Mouse (Mus musculus): ENCODE measurements around the gene Ntrk3.

DNA sequence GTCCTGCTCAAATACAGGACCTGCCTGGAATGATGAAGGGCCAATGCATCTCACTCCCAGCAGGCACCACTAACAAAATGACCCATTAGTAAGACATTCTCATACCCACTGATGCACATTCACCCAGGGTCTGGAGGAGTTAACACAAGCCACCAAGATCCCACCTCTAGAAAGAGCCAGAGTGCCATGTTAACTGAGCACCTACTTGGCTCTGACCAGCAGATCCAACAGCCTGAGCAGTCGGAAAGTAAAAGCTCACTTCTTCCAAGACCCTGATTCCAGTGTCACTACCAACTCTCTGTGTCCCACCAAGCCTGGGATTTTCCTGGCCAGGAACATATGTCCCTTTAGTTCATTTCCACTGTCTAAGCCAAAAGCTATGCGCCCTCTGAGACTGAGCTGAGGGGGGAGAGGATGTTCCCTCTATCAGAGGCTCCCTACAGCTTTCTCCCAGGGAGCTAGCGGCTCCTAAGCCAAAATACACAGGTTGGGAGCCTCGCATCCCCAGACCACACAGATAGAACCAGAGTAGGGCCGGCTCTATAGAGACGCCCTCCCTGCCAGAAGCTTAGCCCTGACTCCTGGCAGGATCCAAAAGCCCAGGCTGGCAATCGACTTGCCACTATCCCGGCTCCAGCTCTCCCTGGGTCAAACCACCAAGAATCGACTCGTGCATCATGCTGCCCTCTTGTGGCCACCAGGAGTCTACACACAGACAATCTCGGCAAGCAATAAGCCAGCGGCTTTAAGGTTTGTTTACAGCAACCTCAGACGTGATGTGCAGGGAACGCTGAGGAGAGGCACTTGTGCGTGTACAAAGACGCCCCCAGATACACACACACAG is 169.2 kb downstream of the Ntrk3 start:
- TF ChIP-seq POLR2A (IDR thresholded peaks at IDR 0.05; ENCODE audit: extremely low read depth, insufficient read depth, low read length), result no peak
- TF ChIP-seq CTCF (IDR thresholded peaks at IDR 0.05; ENCODE audit: low read depth, low read length), result peak; percentile 81

All from liver, adult 2 months (tissue).